Mouse (Mus musculus) embryo, embryonic 10.5 days (tissue): Measurements from ENCODE around the gene Gm45902.
A peak's percentile ranks its signal among the peaks of the same experiment; 100 is the strongest.

Source experiments
- DNase-seq: peaks from one replicate; pipeline ENCODE4 v3.0.0-alpha.2; 2015; ENCODE audit warnings: low spot score

Gene Gm45902

GRCm38 (mm10) chr2:3512552-3513454 lies at the start of gene Gm45902, which contains the start of the genes Hspa14 and Cdnf:
TSS of gene Gm45902 (minus strand) at chr2:3512790.
TSS of gene Hspa14 (minus strand) at chr2:3512814.
TSS of gene Cdnf (plus strand) at chr2:3513030.
- DNase-seq = peak; percentile 99

DNA sequence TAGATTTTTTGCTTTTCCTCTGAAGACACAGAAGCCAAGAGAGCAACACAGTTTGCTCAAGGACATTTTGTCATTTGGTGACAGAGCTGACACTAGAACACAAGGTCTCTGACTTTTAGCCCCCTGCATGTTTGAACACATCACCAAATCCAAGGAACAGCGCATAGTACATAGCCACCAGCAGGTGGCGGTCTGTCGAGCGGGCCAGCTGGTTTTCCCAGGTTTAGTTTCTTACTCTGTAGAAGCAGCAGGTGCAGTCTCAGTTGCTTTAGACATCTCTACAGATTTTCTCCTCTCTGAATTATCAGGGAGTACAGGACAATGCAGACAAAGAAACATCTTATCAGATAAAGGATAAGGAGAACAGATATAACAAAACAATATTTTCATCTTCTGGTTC lies 34.0 kb upstream of the Gm45902 start:
- peak; percentile 71 for DNase-seq

DNA sequence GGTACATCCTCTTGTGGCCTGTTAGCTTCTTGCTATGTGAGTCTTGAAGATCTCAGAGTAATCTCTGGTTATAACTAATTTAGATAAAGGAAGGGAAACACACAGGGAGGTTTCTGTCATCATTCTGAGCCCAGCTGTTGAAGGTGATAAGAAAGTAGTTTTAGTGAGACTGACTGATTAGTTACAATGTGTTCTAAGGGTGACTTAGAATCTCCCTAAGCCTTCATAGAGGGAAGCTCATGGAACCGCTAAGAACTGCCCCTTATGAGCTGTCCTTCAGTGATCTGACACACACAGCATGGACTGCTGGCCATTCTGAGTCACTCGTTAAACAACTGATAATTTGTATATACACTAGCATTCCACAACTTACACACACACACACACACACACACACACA lies 33.5 kb upstream of the Gm45902 start:
- DNase-seq = no peak

DNA sequence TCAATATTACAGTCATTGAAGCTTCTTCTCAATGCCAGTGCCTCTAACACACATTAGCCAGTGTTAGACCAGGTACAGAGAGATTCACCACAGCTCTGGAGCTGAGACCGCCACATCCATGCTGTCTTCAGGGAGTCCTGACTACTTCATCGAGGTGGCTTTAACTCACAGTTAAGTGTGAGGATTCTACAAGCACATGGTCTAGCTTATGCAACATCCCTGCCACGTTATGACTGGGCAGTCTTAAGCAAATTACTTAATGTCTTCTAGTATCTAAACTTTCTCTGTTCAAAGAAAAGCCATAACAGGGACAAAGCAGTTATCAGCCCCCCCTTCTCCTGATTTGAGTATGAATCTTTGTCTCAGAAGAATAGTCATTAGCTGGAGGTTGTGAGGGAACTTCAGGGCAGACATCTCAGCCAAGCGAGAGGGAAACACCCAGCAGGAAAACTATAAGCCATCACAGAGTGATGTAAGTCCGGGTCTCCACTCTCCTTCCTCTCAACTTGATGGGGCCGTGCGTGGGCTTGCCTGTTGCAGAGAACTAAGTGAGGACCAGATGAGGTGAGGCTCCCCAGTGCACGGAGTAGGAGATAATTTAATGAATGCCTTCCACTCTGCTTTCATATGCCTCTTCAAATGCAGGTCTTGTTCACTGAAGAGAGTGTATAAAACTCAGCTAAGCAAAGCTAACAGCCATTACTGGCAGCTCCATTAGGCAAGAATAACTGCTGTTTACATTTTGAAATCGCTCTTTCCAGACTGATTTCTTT lies 28.9 kb upstream of the Gm45902 start:
- DNase-seq = no peak

DNA sequence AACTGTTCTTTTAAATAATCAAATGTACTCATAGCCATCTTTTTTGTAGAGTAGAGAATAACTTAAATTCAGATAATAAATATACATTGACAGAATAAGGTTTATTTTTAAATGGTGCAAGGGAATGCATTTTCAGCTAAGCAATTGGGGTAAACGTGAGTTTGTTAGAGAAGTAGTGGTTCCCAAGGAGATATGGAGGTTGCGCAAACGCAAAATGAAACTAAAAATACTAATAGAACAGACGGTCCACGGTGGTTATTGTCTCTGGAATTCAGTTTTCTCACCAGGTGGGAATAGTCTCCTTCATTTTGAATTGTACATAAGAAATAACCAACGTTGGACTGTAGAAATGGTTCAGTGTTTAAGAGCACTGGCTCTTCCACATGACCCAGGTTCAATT lies 13.7 kb upstream of the Gm45902 start:
- no peak for DNase-seq

- no peak for DNase-seq
These were observed 10.0 kb upstream of the Gm45902 start for GRCm38 (mm10) chr2:3522558-3522957.

DNA sequence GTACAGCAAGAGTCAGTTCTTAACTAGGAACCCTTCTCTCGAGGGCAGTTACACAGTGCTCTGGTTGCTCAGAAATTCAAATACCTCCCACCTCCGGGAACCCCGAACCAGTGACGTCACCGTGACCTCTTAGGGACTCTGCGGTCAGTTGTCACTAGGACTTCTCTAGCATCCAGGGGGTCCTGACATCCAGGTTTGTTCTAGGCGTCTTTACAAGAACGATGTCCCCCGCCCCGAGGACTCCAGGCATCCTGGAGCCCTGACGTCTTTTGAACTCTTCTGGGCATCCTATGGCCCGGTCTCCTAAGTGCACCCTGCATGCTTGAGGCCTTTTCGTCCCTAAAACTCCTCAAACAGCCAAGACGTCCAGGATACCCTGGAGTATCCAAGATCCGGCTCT lies 514 bp downstream of the Gm45902 start:
- DNase-seq = peak; percentile 83

- DNase-seq = no peak
These were observed 11.7 kb downstream of the Gm45902 start for GRCm38 (mm10) chr2:3500886-3501285.

DNA sequence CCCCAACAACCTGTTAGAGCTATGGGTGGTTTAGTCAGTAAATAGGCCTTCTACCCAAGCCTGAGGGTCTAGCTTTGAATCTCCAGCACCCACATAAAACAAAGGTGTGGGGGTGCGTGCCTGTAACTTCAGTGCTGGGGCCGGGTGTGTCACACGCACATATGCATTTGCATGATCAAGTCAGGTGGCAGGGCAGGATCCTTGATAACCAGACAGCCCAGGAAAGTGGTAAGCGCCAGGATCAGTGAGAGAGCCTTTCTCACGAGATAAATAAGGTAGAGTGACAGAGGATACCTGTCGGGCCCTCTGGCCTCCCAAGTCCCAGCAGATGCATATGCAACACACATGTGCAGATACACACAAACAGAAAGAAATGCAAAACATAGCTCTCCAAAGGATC lies 13.0 kb downstream of the Gm45902 start:
- DNase-seq = no peak

DNA sequence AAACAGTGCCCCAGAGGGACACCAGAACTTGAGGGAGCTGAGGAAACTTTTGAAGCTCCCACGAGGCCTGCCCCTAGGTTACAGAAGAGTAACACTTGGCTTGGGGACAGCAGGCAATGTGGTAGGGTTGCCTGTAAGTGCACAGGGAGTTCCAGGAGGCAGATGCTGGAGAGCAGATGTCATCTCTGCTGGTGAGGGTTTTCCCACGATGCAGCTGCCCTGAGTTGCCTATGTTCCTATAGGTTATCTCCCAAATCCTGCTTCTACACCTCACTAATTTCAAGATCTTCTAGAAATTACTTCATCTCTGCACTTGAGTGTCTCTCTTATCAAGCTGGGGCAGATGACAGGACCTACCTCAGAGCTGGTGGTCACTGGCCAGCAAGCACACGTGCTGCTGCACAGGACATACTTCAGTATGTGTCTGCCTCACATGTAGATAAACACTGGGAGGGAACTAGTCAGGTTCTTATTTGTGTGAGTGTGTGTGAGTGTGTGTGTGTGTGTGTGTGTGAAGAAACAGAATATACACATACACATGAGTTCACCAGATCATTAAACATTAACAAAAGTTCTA lies 18.7 kb downstream of the Gm45902 start:
- DNase-seq = no peak

GRCm38 (mm10) chr2:3489816-3490215 lies 22.8 kb downstream of the Gm45902 start:
- no peak for DNase-seq

- DNase-seq = no peak
These were observed 32.4 kb downstream of the Gm45902 start for GRCm38 (mm10) chr2:3480239-3480638.

DNA sequence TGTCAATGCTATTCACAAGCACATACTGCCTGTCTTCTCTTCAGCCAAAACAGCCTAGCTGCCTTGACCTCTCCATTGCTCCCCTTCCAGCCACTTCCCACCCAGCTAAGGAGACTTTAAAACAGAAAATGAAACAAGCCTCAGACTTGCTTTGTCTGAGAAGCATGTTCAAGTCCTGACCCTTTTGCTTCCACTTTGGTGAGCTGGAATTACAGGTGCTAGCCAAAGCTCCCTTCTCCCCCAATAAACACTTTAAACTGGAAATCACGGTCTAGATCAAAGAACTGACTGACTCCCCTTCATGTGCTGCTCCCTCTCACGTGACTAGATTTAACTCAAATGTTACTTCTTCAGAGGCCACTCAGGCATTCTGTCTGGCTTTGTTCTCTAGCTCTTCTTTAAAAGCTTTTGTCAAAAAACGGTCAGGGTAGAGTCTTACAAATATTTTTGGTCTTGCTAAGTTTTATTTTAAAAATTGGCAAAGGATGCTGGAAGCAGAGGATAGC lies 36.8 kb downstream of the Gm45902 start:
- DNase-seq = peak; percentile 1

DNA sequence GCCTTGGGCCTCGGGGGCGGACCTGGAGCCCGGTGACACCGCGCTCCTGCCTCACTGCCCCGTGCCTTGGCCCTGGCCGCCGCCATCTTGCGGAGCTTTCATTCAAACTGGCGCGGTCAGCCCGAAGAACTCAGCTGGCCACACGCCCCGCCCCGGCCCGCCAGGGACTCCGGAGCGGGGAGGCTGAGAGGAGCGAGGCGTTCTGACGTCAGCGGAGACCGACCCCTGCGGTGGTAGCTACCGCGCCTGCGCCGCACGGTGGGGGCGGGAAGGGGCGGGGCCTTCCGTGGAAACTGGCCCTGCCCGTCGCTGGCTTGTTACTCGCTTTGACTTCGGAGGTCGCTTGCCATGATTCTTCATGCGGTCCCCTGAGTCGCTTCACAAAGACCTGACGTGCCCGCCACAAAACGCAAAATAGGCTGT lies 37.7 kb downstream of the Gm45902 start, which contains the start of gene Suv39h2:
TSS of gene Suv39h2 (minus strand) at position 171 of the 423 bp plus-strand sequence.
- peak; percentile 98 for DNase-seq

- peak; percentile 80 for DNase-seq
These were observed 38.2 kb downstream of the Gm45902 start for GRCm38 (mm10) chr2:3474361-3474805.

GRCm38 (mm10) chr2:3473891-3474290 lies 38.7 kb downstream of the Gm45902 start:
- DNase-seq = no peak

GRCm38 (mm10) chr2:3456590-3456989 lies 56.0 kb downstream of the Gm45902 start:
- DNase-seq = no peak
